Mouse (Mus musculus): ENCODE data around the gene P4ha2. TPM values are rescaled to one million over a fixed set of nuclear protein-coding genes. Genes with fewer than 3 reads are reported as not detected.

Gene P4ha2
- under 1 TPM in 1 of 2 experiments, not detected in 1; 0.84 TPM for total RNA-seq (2023)

DNA sequence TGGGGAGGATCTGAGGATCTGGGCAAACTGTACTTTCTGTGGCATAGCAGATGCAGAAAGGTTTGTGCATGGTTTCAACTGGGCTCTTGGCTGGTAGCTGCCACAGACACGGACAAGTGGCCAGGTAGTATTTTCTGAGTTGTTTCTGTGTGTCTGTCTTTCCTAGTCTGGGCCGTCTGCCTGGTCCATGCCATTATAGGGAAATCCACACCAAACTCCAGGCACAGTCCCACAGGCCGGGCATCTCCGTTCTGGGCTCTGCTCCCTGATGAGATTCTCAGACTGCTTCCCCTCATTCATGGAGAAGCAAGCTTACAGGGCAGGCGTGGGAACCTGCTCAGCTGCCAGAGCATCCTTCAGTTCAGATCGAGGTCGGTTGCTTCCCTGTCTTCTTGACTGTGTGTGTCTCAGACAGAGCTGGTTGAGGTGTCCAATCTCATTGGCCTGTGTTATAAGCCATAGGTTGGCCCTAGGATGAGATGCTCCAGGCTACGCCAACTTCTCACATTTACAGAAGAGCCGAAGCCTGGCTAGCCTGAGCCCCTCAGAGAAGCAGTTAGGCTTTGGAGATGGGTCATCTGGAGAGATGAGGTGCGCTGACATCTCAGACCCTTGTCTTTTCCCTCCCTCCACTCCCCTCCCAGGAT is at the start of gene P4ha2:
P4ha2 (plus strand) TSS at position 51 of the 647 bp plus-strand sequence.

DNA sequence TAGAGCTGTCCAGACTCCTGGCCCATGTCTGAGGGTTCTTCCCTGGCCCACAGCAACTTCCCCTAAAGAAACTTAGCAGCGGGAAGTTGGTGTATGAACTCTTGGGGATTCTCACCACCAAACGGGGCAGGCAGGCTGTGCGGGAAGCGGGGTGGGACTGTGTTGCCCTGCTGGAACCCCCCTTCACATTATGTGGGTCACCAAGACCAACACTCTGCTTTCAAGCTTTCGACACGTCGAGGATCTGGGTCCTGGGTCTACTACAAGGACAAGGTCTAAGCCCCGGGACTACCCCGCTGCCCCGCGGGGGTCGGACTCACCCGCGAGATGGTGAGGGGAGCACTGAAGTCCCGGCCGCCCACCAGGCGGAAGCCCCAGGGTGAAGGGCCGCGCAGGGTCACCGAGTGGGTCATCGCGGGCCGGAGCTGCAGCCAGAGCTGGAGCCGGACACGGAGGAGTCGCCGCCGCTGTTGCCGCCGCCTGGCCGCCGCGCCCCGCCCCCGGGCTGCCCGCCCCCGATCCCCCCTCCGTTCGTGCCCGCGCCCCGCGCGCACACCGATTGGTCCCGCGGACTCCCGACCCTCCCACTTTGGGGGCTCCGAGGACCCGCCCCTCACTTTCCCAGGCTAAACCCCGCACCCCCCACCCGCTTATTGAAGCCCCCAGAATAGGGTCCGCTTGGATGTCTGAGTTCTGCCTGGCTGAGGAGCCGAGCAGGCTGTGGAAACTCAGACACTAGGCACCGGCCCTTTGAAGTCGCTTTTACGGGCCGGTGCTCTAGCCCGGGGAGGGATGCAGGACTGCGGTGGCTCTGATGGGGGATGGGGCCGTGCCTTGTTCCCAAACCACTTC is 31.1 kb upstream of the P4ha2 start, which contains the start of gene Pdlim4:
Pdlim4 (minus strand) TSS at position 495 of the 852 bp plus-strand sequence.

Other genes with a start within 250 kb of the P4ha2 start
- under 1 TPM; 0.42 to 0.90 TPM for gene Gm12216, start 240.8 kb upstream of the P4ha2 start, total RNA-seq (2023)
- 1 to 10 TPM; 5.0 to 5.9 TPM for gene Slc22a5, start 208.4 kb upstream of the P4ha2 start, total RNA-seq (2023)
- 1 to 10 TPM in 1 of 2 experiments, under 1 TPM in 1; 0.95 to 2.2 TPM for gene Slc22a21, start 119.8 kb upstream of the P4ha2 start, total RNA-seq (2023)
- gene Slc22a4, start 72.0 kb upstream of the P4ha2 start, total RNA-seq (2023) = 10 to 100 TPM; 18.4 to 21.2 TPM
- gene Pdlim4, start 31.1 kb upstream of the P4ha2 start, total RNA-seq (2023) = 1 to 10 TPM in 1 of 2 experiments, under 1 TPM in 1; 0.69 to 1.4 TPM
- not detected for gene Csf2, start 149.6 kb downstream of the P4ha2 start, total RNA-seq (2023)
- gene Il3, start 167.2 kb downstream of the P4ha2 start, total RNA-seq (2023) = not detected
- gene Acsl6, start 203.7 kb downstream of the P4ha2 start, total RNA-seq (2023) = 1 to 10 TPM in 1 of 2 experiments, under 1 TPM in 1; 0.51 to 2.2 TPM